Mouse (Mus musculus): Measurements from ENCODE around the gene Noto. TPM values are rescaled to one million over a fixed set of nuclear protein-coding genes. Genes with fewer than 3 reads are reported as not detected.
A peak's percentile ranks its signal among the peaks of the same experiment; 100 is the strongest.

The Noto gene
- polyA plus RNA-seq, 1 experiment from 2014 or later, result not detected

GRCm38 (mm10) chr6:85469660-85470430 lies 46.2 kb downstream of the Noto start:
- Histone ChIP-seq H3K4me2 (ENCODE audit: low read length) (no peak overlapping the region), H3K36me3 (ENCODE audit: insufficient read depth, low read length) (peaks cover 36% of the 10 kb centered on the region), H3K27me3 (ENCODE audit: insufficient read depth, low read length) (no peaks in the 10 kb centered on the region), H3K4me1 (replicated peaks; ENCODE audit: insufficient read depth, low read length) (no peaks in the 10 kb centered on the region), H3K27ac (no peak overlapping the region), H3K9ac (ENCODE audit: low read depth, low read length) (no peak overlapping the region), H3K9me3 (replicated peaks; ENCODE audit: low read length) (no peaks in the 10 kb centered on the region), H3K4me3 (replicated peaks; ENCODE audit: low read depth, low read length) (no peak overlapping the region)
- no peak for DNase-seq (ENCODE audit: low spot score)
- peak; percentile 48; the same call in 1 of the 2 replicates for ATAC-seq (replicated peaks; ENCODE audit: low FRiP score, low read depth)
- WGBS, result 71% methylated on average over 5 of the region's 5 CpGs
- no peak for TF ChIP-seq CTCF (IDR thresholded peaks at IDR 0.05; ENCODE audit: low read depth)

GRCm38 (mm10) chr6:85471962-85472361 lies 48.3 kb downstream of the Noto start:
- WGBS, result 54% methylated on average over 8 of the region's 8 CpGs
- no peak overlapping the region for H3K9ac ChIP-seq (ENCODE audit: low read depth, low read length)
- no peak overlapping the region for H3K4me2 ChIP-seq (ENCODE audit: low read length)
- H3K4me1 ChIP-seq (replicated peaks; ENCODE audit: insufficient read depth, low read length), result no peaks in the 10 kb centered on the region
- no peak overlapping the region for H3K4me3 ChIP-seq (replicated peaks; ENCODE audit: low read depth, low read length)
- DNase-seq (ENCODE audit: low spot score), result no peak
- TF ChIP-seq CTCF (IDR thresholded peaks at IDR 0.05; ENCODE audit: low read depth), result no peak
- no peaks in the 10 kb centered on the region for H3K27me3 ChIP-seq (ENCODE audit: insufficient read depth, low read length)
- H3K36me3 ChIP-seq (ENCODE audit: insufficient read depth, low read length), result peaks cover 17% of the 10 kb centered on the region
- no peaks in the 10 kb centered on the region for H3K9me3 ChIP-seq (replicated peaks; ENCODE audit: low read length)
- ATAC-seq (replicated peaks; ENCODE audit: low FRiP score, low read depth), result no peak
- no peak overlapping the region for H3K27ac ChIP-seq

GRCm38 (mm10) chr6:85472542-85472941 lies 48.9 kb downstream of the Noto start:
- no peak overlapping the region for H3K4me3 ChIP-seq (replicated peaks; ENCODE audit: low read depth, low read length)
- H3K9me3 ChIP-seq (replicated peaks; ENCODE audit: low read length), result no peaks in the 10 kb centered on the region
- DNase-seq (ENCODE audit: low spot score) (no peak), ATAC-seq (replicated peaks; ENCODE audit: low FRiP score, low read depth) (no peak)
- no peaks in the 10 kb centered on the region for H3K27me3 ChIP-seq (ENCODE audit: insufficient read depth, low read length)
- H3K27ac ChIP-seq, result no peak overlapping the region
- WGBS, result 69% methylated on average over 5 of the region's 5 CpGs
- H3K36me3 ChIP-seq (ENCODE audit: insufficient read depth, low read length), result peaks cover 12% of the 10 kb centered on the region
- no peak overlapping the region for H3K4me2 ChIP-seq (ENCODE audit: low read length)
- no peak overlapping the region for H3K9ac ChIP-seq (ENCODE audit: low read depth, low read length)
- H3K4me1 ChIP-seq (replicated peaks; ENCODE audit: insufficient read depth, low read length), result no peaks in the 10 kb centered on the region
- no peak for TF ChIP-seq CTCF (IDR thresholded peaks at IDR 0.05; ENCODE audit: low read depth)

- Histone ChIP-seq H3K4me2 (ENCODE audit: low read length) (no peak overlapping the region), H3K4me1 (replicated peaks; ENCODE audit: insufficient read depth, low read length) (no peaks in the 10 kb centered on the region), H3K4me3 (replicated peaks; ENCODE audit: low read depth, low read length) (no peak overlapping the region), H3K36me3 (ENCODE audit: insufficient read depth, low read length) (no peaks in the 10 kb centered on the region), H3K9me3 (replicated peaks; ENCODE audit: low read length) (no peaks in the 10 kb centered on the region), H3K9ac (ENCODE audit: low read depth, low read length) (no peak overlapping the region), H3K27me3 (ENCODE audit: insufficient read depth, low read length) (no peaks in the 10 kb centered on the region), H3K27ac (no peak overlapping the region)
- 91% methylated on average over 3 of the region's 3 CpGs for WGBS
- ATAC-seq (replicated peaks; ENCODE audit: low FRiP score, low read depth), result no peak
- no peak for DNase-seq (ENCODE audit: low spot score)
- no peak for TF ChIP-seq CTCF (IDR thresholded peaks at IDR 0.05; ENCODE audit: low read depth)
Measured at GRCm38 (mm10) chr6:85475581-85475980, 51.9 kb downstream of the Noto start.

- Histone ChIP-seq H3K36me3 (ENCODE audit: insufficient read depth, low read length) (no peaks in the 10 kb centered on the region), H3K4me1 (replicated peaks; ENCODE audit: insufficient read depth, low read length) (no peaks in the 10 kb centered on the region), H3K4me2 (ENCODE audit: low read length) (no peak overlapping the region), H3K9me3 (replicated peaks; ENCODE audit: low read length) (no peaks in the 10 kb centered on the region), H3K9ac (ENCODE audit: low read depth, low read length) (no peak overlapping the region), H3K4me3 (replicated peaks; ENCODE audit: low read depth, low read length) (no peak overlapping the region), H3K27me3 (ENCODE audit: insufficient read depth, low read length) (no peaks in the 10 kb centered on the region), H3K27ac (no peak overlapping the region)
- TF ChIP-seq CTCF (IDR thresholded peaks at IDR 0.05; ENCODE audit: low read depth), result peak; percentile 63
- DNase-seq (ENCODE audit: low spot score) (peak; percentile 40), ATAC-seq (replicated peaks; ENCODE audit: low FRiP score, low read depth) (peak; percentile 52)
- 40% methylated on average over 10 of the region's 10 CpGs for WGBS
Measured at GRCm38 (mm10) chr6:85477366-85477917, 53.8 kb downstream of the Noto start.

- Histone ChIP-seq H3K9ac (ENCODE audit: low read depth, low read length) (no peak overlapping the region), H3K4me2 (ENCODE audit: low read length) (no peak overlapping the region), H3K36me3 (ENCODE audit: insufficient read depth, low read length) (no peaks in the 10 kb centered on the region), H3K27me3 (ENCODE audit: insufficient read depth, low read length) (peaks cover under 1% of the 10 kb centered on the region; the same call in 1 of the 2 replicates), H3K4me1 (replicated peaks; ENCODE audit: insufficient read depth, low read length) (no peaks in the 10 kb centered on the region), H3K27ac (no peak overlapping the region), H3K9me3 (replicated peaks; ENCODE audit: low read length) (no peaks in the 10 kb centered on the region), H3K4me3 (replicated peaks; ENCODE audit: low read depth, low read length) (no peak overlapping the region)
- DNase-seq (ENCODE audit: low spot score) (no peak), ATAC-seq (replicated peaks; ENCODE audit: low FRiP score, low read depth) (no peak)
- 47% methylated on average over 14 of the region's 14 CpGs for WGBS
- no peak for TF ChIP-seq CTCF (IDR thresholded peaks at IDR 0.05; ENCODE audit: low read depth)
Measured at GRCm38 (mm10) chr6:85478416-85478815, 54.7 kb downstream of the Noto start.

Other genes starting within 250 kb of the Noto start
- 36.5 and 40.2 TPM in 2 replicates for gene Emx1, start 236.4 kb upstream of the Noto start, polyA plus RNA-seq (2015; fragmentation: Nextera tagmentation; extraction: Ambion mirVana)
- gene Sfxn5, start 90.5 kb upstream of the Noto start, polyA plus RNA-seq (2015; fragmentation: Nextera tagmentation; extraction: Ambion mirVana), result 12.9 and 15.7 TPM in 2 replicates
- gene Rab11fip5, start 49.3 kb upstream of the Noto start, polyA plus RNA-seq (2015; fragmentation: Nextera tagmentation; extraction: Ambion mirVana), result 21.0 and 21.2 TPM in 2 replicates
- gene Smyd5, start 8.1 kb downstream of the Noto start, polyA plus RNA-seq (2015; fragmentation: Nextera tagmentation; extraction: Ambion mirVana), result 34.6 and 38.7 TPM in 2 replicates
- 358 and 392 TPM in 2 replicates for gene Cct7, start 27.6 kb downstream of the Noto start, polyA plus RNA-seq (2015; fragmentation: Nextera tagmentation; extraction: Ambion mirVana)
- 37.3 and 40.2 TPM in 2 replicates for gene Pradc1, start 28.1 kb downstream of the Noto start, polyA plus RNA-seq (2015; fragmentation: Nextera tagmentation; extraction: Ambion mirVana)
- 0.04 and 0.08 TPM in 2 replicates for gene Fbxo41, start 79.1 kb downstream of the Noto start, polyA plus RNA-seq (2015; fragmentation: Nextera tagmentation; extraction: Ambion mirVana)
- gene Egr4, start 89.7 kb downstream of the Noto start, polyA plus RNA-seq (2015; fragmentation: Nextera tagmentation; extraction: Ambion mirVana), result not detected in 2 replicates
- gene Alms1, start 163.6 kb downstream of the Noto start, polyA plus RNA-seq (2015; fragmentation: Nextera tagmentation; extraction: Ambion mirVana), result 1.6 and 2.0 TPM in 2 replicates

Data from kidney, postnatal 0 days (tissue).